Mouse (Mus musculus): Measurements from ENCODE around the gene Gm45623. TPM values are rescaled to one million over a fixed set of nuclear protein-coding genes. Genes with fewer than 3 reads are reported as not detected.

The Gm45623 gene
- total RNA-seq (2014; fragmentation: Nextera tagmentation) (not detected in 2 replicates), total RNA-seq (2017) (not detected in 2 replicates)

- ATAC-seq (replicated peaks; ENCODE audit: low FRiP score, low TSS enrichment, poor library complexity, severe bottlenecking): no peak
These were observed at the start of gene Gm45623 for GRCm38 (mm10) chr13:56753192-56753951. Gene Gm45623 (minus strand): TSS chr13:56753827.

- ATAC-seq (replicated peaks; ENCODE audit: low FRiP score, low TSS enrichment, poor library complexity, severe bottlenecking): no peak
These were observed 43.8 kb upstream of the Gm45623 start for GRCm38 (mm10) chr13:56797459-56797858.

- no peak for ATAC-seq (replicated peaks; ENCODE audit: low FRiP score, low TSS enrichment, poor library complexity, severe bottlenecking)
These were observed 41.9 kb upstream of the Gm45623 start for GRCm38 (mm10) chr13:56795501-56795900.

- ATAC-seq (replicated peaks; ENCODE audit: low FRiP score, low TSS enrichment, poor library complexity, severe bottlenecking): no peak
These were observed 40.8 kb upstream of the Gm45623 start for GRCm38 (mm10) chr13:56794441-56794840.

GRCm38 (mm10) chr13:56792844-56793243 is 39.2 kb upstream of the Gm45623 start:
- ATAC-seq (replicated peaks; ENCODE audit: low FRiP score, low TSS enrichment, poor library complexity, severe bottlenecking): no peak

GRCm38 (mm10) chr13:56790683-56791082 is 37.1 kb upstream of the Gm45623 start:
- ATAC-seq (replicated peaks; ENCODE audit: low FRiP score, low TSS enrichment, poor library complexity, severe bottlenecking): no peak

GRCm38 (mm10) chr13:56782621-56783020 is 29.0 kb upstream of the Gm45623 start:
- ATAC-seq (replicated peaks; ENCODE audit: low FRiP score, low TSS enrichment, poor library complexity, severe bottlenecking): no peak

- no peak for ATAC-seq (replicated peaks; ENCODE audit: low FRiP score, low TSS enrichment, poor library complexity, severe bottlenecking)
These were observed 28.1 kb upstream of the Gm45623 start for GRCm38 (mm10) chr13:56781697-56782096.

- ATAC-seq (replicated peaks; ENCODE audit: low FRiP score, low TSS enrichment, poor library complexity, severe bottlenecking): no peak
These were observed 27.3 kb upstream of the Gm45623 start for GRCm38 (mm10) chr13:56780746-56781469.

GRCm38 (mm10) chr13:56774304-56774703 is 20.7 kb upstream of the Gm45623 start:
- no peak for ATAC-seq (replicated peaks; ENCODE audit: low FRiP score, low TSS enrichment, poor library complexity, severe bottlenecking)

- ATAC-seq (replicated peaks; ENCODE audit: low FRiP score, low TSS enrichment, poor library complexity, severe bottlenecking): no peak
These were observed 19.7 kb upstream of the Gm45623 start for GRCm38 (mm10) chr13:56773262-56773870.

- no peak for ATAC-seq (replicated peaks; ENCODE audit: low FRiP score, low TSS enrichment, poor library complexity, severe bottlenecking)
These were observed 19.0 kb upstream of the Gm45623 start for GRCm38 (mm10) chr13:56772592-56772991.

- no peak for ATAC-seq (replicated peaks; ENCODE audit: low FRiP score, low TSS enrichment, poor library complexity, severe bottlenecking)
These were observed 17.2 kb upstream of the Gm45623 start for GRCm38 (mm10) chr13:56770786-56771185.

GRCm38 (mm10) chr13:56770136-56770578 is 16.5 kb upstream of the Gm45623 start:
- no peak for ATAC-seq (replicated peaks; ENCODE audit: low FRiP score, low TSS enrichment, poor library complexity, severe bottlenecking)

GRCm38 (mm10) chr13:56769431-56769830 is 15.8 kb upstream of the Gm45623 start:
- ATAC-seq (replicated peaks; ENCODE audit: low FRiP score, low TSS enrichment, poor library complexity, severe bottlenecking): no peak

- ATAC-seq (replicated peaks; ENCODE audit: low FRiP score, low TSS enrichment, poor library complexity, severe bottlenecking): no peak
These were observed 12.6 kb upstream of the Gm45623 start for GRCm38 (mm10) chr13:56766211-56766610.

GRCm38 (mm10) chr13:56765284-56766032 is 11.8 kb upstream of the Gm45623 start:
- no peak for ATAC-seq (replicated peaks; ENCODE audit: low FRiP score, low TSS enrichment, poor library complexity, severe bottlenecking)

- ATAC-seq (replicated peaks; ENCODE audit: low FRiP score, low TSS enrichment, poor library complexity, severe bottlenecking): no peak
These were observed 9.0 kb upstream of the Gm45623 start for GRCm38 (mm10) chr13:56762446-56763229.

- 0 out of 2 replicates have a peak, but pooled peaks have one; percentile 60 for ATAC-seq (replicated peaks; ENCODE audit: low FRiP score, low TSS enrichment, poor library complexity, severe bottlenecking)
These were observed 4.9 kb upstream of the Gm45623 start for GRCm38 (mm10) chr13:56758492-56758891.

Data from megakaryocyte-erythroid progenitor cell, adult 5-6 weeks (primary cell).